Comparison of ENCODE assay signal across 24 mouse cellular contexts in the genomic region with DNA sequence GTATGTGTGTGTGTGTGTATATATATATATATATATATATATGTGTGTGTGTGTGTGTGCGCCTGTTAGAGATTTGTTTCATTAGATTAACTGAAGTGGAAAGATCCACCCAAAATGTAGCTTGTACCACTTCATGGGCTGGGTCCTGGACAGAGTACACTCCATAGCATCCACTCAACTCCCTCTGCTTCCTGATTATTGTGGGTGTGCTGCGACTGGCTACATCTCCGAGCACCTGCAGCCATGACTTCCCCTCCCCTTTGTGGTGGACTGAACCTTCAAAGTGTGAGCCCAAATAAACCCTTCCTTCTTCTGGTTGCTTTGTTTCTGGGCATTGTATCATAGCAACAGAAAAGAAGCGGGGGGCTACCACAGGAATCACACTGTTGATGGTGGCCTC. TPM values are rescaled to one million over a fixed set of nuclear protein-coding genes. Genes with fewer than 3 reads are reported as not detected.
DNase-seq lines count a peak whose midpoint lies in the region; ATAC-seq and TF ChIP-seq lines count a peak whose summit lies in the region.
"Had no signal": no experiment of that assay in that cellular context is flagged by ENCODE, and none has a peak within 500 bp of the region (broad histone marks: within the 10 kb centered on the region; RNA-seq: fewer than 3 reads in every experiment).

No protein-coding gene starts in this region.

- no peaks in the 10 kb centered on the region for H3K9me3 ChIP-seq in liver, embryonic 11.5 days (ENCODE audit: control insufficient read depth, low read length)
- H3K9me3 ChIP-seq in liver, embryonic 14.5 days (ENCODE audit: control insufficient read depth, low read length): no peaks in the 10 kb centered on the region
- H3K9me3 ChIP-seq in intestine, embryonic 16.5 days (ENCODE audit: control insufficient read depth, low read length): no peaks in the 10 kb centered on the region
- H3K9me3 ChIP-seq: embryonic facial prominence, embryonic 12.5 days; forebrain, embryonic 10.5 days; forebrain, embryonic 15.5 days; hindbrain, embryonic 13.5 days; limb, embryonic 13.5 days; midbrain, embryonic 15.5 days had no signal

- no peak overlapping the region for H3K27ac ChIP-seq in liver, embryonic 11.5 days (ENCODE audit: low read depth, low read length)
- no peak overlapping the region for H3K27ac ChIP-seq in liver, embryonic 14.5 days
- H3K27ac ChIP-seq in intestine, embryonic 16.5 days (ENCODE audit: low read length): no peak overlapping the region
- H3K27ac ChIP-seq: embryonic facial prominence, embryonic 12.5 days; forebrain, embryonic 10.5 days; forebrain, embryonic 15.5 days; gastrocnemius, adult 2 months; hindbrain, embryonic 13.5 days; limb, embryonic 13.5 days; midbrain, embryonic 15.5 days; stomach, postnatal 0 days had no signal

- no peak for DNase-seq in liver, embryonic 11.5 days (ENCODE audit: low spot score)
- no peak for DNase-seq in liver
- DNase-seq in liver, embryonic 14.5 days (ENCODE audit: low read depth in 3 of 3, low spot score in 3 of 3): no peak
- DNase-seq in embryo, embryonic 11 days: no peak
- no peak for DNase-seq in left cerebral cortex, adult 18-20 months (ENCODE audit: low spot score in 2 of 2)
- DNase-seq: adrenal gland, postnatal 25 days; cerebellum, adult 18-20 months; cerebellum, postnatal 14 days; gastrocnemius, adult 2 months; gastrocnemius, postnatal 36 days; heart, postnatal 36 days; kidney, adult 11 months; kidney, postnatal 14 days; right cerebral cortex, postnatal 25 days had no signal

- no peak overlapping the region for H3K9ac ChIP-seq in liver, embryonic 11.5 days (ENCODE audit: low read depth, low read length)
- no peak overlapping the region for H3K9ac ChIP-seq in liver, embryonic 14.5 days (replicated peaks)
- no peak overlapping the region for H3K9ac ChIP-seq in intestine, embryonic 16.5 days (ENCODE audit: low read depth, low read length)
- H3K9ac ChIP-seq: embryonic facial prominence, embryonic 12.5 days; forebrain, embryonic 15.5 days; hindbrain, embryonic 13.5 days; limb, embryonic 13.5 days; midbrain, embryonic 15.5 days had no signal

- H3K4me1 ChIP-seq in liver, embryonic 11.5 days (replicated peaks; ENCODE audit: control insufficient read depth, insufficient read depth, low read length): no peaks in the 10 kb centered on the region
- peaks cover 0 to 6% of the 10 kb centered on the region in 2 experiments; a peak in 2 of 4 replicates for H3K4me1 ChIP-seq in liver, embryonic 14.5 days (replicated peaks; ENCODE audit: control insufficient read depth in 2 of 2, insufficient read depth in 2 of 2, low read length in 1 of 2)
- H3K4me1 ChIP-seq in intestine, embryonic 16.5 days (ENCODE audit: control insufficient read depth, insufficient read depth, low read length): 0 out of 2 replicates have a peak, but pooled peaks cover 2% of the 10 kb centered on the region

- no peak for TF ChIP-seq EP300 in liver, embryonic 14.5 days (IDR thresholded peaks at IDR 0.05; ENCODE audit: low read depth)

- WGBS in liver, embryonic 11.5 days: 82% methylated on average over 4 of the region's 4 CpGs
- WGBS in liver, embryonic 14.5 days (ENCODE audit: insufficient replicate concordance): 74% methylated on average over 4 of the region's 4 CpGs
- 90% methylated on average over 4 of the region's 4 CpGs for WGBS in intestine, embryonic 16.5 days

- ATAC-seq in liver, embryonic 11.5 days (replicated peaks; ENCODE audit: low FRiP score): 0 out of 2 replicates have a peak, but pooled peaks have one; percentile 4
- ATAC-seq in erythroblast, adult 5-6 weeks (replicated peaks; ENCODE audit: low FRiP score, poor library complexity, severe bottlenecking): 0 out of 2 replicates have a peak, but pooled peaks have one; percentile 15
- ATAC-seq in liver, embryonic 14.5 days (ENCODE audit: insufficient read depth): no peak
- ATAC-seq in megakaryocyte-erythroid progenitor cell, adult 5-6 weeks (replicated peaks; ENCODE audit: low FRiP score, low TSS enrichment, poor library complexity, severe bottlenecking): peak; percentile 34; the same call in 1 of the 2 replicates
- ATAC-seq in intestine, embryonic 16.5 days: no peak
- ATAC-seq: forebrain, embryonic 15.5 days; midbrain, embryonic 15.5 days had no signal

- H3K4me3 ChIP-seq in liver, embryonic 11.5 days (ENCODE audit: low read depth, low read length): no peak overlapping the region
- no peak overlapping the region for H3K4me3 ChIP-seq in liver, embryonic 14.5 days (ENCODE audit: insufficient read depth in 1 of 2, low read depth in 2 of 2, low read length in 2 of 2)
- H3K4me3 ChIP-seq in intestine, embryonic 16.5 days (ENCODE audit: low read length): no peak overlapping the region
- H3K4me3 ChIP-seq: embryonic facial prominence, embryonic 12.5 days; forebrain, embryonic 10.5 days; forebrain, embryonic 15.5 days; gastrocnemius, adult 2 months; hindbrain, embryonic 13.5 days; limb, embryonic 13.5 days; midbrain, embryonic 15.5 days had no signal

- TF ChIP-seq CTCF in liver, embryonic 14.5 days (IDR thresholded peaks at IDR 0.05; ENCODE audit: low read depth): no peak

- H3K36me3 ChIP-seq in liver, embryonic 11.5 days (ENCODE audit: control insufficient read depth, insufficient read depth, low read length): no peaks in the 10 kb centered on the region
- no peaks in the 10 kb centered on the region for H3K36me3 ChIP-seq in liver, embryonic 14.5 days (replicated peaks; ENCODE audit: control insufficient read depth, insufficient read depth, low read depth)
- no peaks in the 10 kb centered on the region for H3K36me3 ChIP-seq in intestine, embryonic 16.5 days (ENCODE audit: control insufficient read depth, insufficient read depth, low read length)
- H3K36me3 ChIP-seq: embryonic facial prominence, embryonic 12.5 days; forebrain, embryonic 10.5 days; forebrain, embryonic 15.5 days; hindbrain, embryonic 13.5 days; limb, embryonic 13.5 days; midbrain, embryonic 15.5 days had no signal

- no peaks in the 10 kb centered on the region for H3K27me3 ChIP-seq in liver, embryonic 11.5 days (replicated peaks; ENCODE audit: control insufficient read depth, insufficient read depth, low read length)
- peaks cover 2% of the 10 kb centered on the region; the same call in 1 of the 2 replicates for H3K27me3 ChIP-seq in liver, embryonic 14.5 days (ENCODE audit: control insufficient read depth, insufficient read depth, low read length)
- H3K27me3 ChIP-seq in intestine, embryonic 16.5 days (replicated peaks; ENCODE audit: control insufficient read depth, insufficient read depth, low read length): no peaks in the 10 kb centered on the region
- H3K27me3 ChIP-seq: embryonic facial prominence, embryonic 12.5 days; forebrain, embryonic 15.5 days; midbrain, embryonic 15.5 days had no signal

- no peak overlapping the region for H3K4me2 ChIP-seq in liver, embryonic 11.5 days
- peak overlapping the region; percentile 46 for H3K4me2 ChIP-seq in liver, embryonic 14.5 days (ENCODE audit: low read depth)
- H3K4me2 ChIP-seq in intestine, embryonic 16.5 days (ENCODE audit: low read depth, low read length): no peak overlapping the region
- H3K4me2 ChIP-seq: embryonic facial prominence, embryonic 12.5 days; forebrain, embryonic 15.5 days; hindbrain, embryonic 13.5 days; limb, embryonic 13.5 days; midbrain, embryonic 15.5 days had no signal

RNA-seq across cellular contexts. Expression of gene Utrn, which starts 6.2 kb away (rescaled TPM):
- polyA plus RNA-seq in liver, embryonic 11.5 days (2014; fragmentation: Nextera tagmentation; extraction: Ambion mirVana): 19.8 and 23.0 TPM in 2 replicates
- total RNA-seq in erythroblast, adult 5-6 weeks (2015; ENCODE audit: low replicate concordance): 25.5 and 40.7 TPM in 2 replicates
- 46.3 and 46.7 TPM in 2 replicates for total RNA-seq in erythroblast, adult 5-6 weeks (2017; ENCODE audit: low replicate concordance)
- 1.9 and 2.7 TPM in 2 replicates for polyA plus RNA-seq in liver, embryonic 14.5 days (2012; rRNA removed)
- 4.4 and 6.0 TPM in 2 replicates for polyA plus RNA-seq in liver, embryonic 14.5 days (2014; fragmentation: Nextera tagmentation; extraction: Ambion mirVana)
- total RNA-seq in megakaryocyte-erythroid progenitor cell, adult 5-6 weeks (2014; fragmentation: Nextera tagmentation): 22.7 and 27.6 TPM in 2 replicates
- total RNA-seq in megakaryocyte-erythroid progenitor cell, adult 5-6 weeks (2017): 17.9 and 24.2 TPM in 2 replicates
- 10 to 100 TPM; 61.6 to 69.4 TPM for total RNA-seq in left cerebral cortex, adult 18-20 months (2021)
- 31.2 and 37.4 TPM in 2 replicates for polyA plus RNA-seq in intestine, embryonic 16.5 days (2015; fragmentation: Nextera tagmentation; extraction: Ambion mirVana)

Comparison
In these comparisons a context has a peak if more than half of its experiments do, and no peak if none do; other contexts are left out.
1. ATAC-seq: peak in liver, embryonic 11.5 days (single experiment), erythroblast, adult 5-6 weeks (single experiment) and megakaryocyte-erythroid progenitor cell, adult 5-6 weeks (single experiment); none in liver, embryonic 14.5 days (single experiment) and intestine, embryonic 16.5 days (single experiment).